Mouse (Mus musculus): Measurements from ENCODE around the gene BC025920.

Gene BC025920

GRCm38 (mm10) chr10:81605974-81606751, at the start of gene BC025920:
Gene BC025920 (plus strand): TSS chr10:81606270.
- peak; percentile 76; the same call in 1 of the 2 replicates for TF ChIP-seq GATA4 (IDR thresholded peaks at IDR 0.05; ENCODE audit: insufficient replicate concordance, low read length)

- TF ChIP-seq GATA4 (IDR thresholded peaks at IDR 0.05; ENCODE audit: insufficient replicate concordance, low read length): no peak
Measured at GRCm38 (mm10) chr10:81556282-81556681, 49.8 kb upstream of the BC025920 start.

DNA sequence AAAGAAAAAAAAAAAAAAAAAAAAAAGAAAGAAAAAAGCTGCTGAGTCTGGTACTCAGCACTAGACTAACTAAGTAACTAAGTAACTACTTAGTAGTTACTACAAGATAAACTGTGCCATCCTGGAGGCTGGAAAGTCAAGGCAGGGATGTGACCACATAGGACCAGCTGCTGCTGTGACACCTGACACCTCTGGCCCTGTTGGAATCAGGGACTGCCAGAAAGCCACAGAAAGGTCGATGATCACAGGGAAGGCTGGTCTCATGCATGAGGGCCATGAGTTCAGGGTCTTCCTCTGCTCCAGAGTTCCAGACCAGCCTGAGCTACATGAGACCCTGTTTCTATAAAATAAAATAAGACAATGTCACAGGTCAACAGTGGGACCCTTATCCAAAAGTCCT, 48.6 kb upstream of the BC025920 start:
- TF ChIP-seq GATA4 (IDR thresholded peaks at IDR 0.05; ENCODE audit: insufficient replicate concordance, low read length): no peak

DNA sequence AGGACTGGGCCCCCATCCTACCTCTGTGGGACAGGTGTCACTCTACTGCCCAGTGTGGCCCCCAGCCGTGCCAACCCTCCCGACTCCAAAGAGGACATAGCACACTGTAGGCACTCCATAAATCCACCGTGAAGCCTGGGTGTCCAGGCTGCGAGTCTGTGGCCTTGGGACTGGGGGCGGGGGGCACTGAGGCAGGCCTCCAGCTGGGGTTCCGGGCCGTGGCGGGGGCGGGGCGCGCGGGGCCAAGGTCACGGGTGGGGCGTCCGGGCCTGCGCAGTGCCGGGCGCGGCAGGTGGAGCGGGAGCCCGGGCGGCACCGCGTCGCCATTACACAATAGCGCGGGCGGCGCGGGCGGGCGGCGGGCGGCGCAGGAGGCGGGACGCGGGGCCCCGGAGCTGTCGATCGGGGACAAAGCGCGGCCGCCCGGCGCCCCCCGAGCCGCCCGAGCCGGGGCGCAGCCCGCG, 46.9 kb upstream of the BC025920 start, which contains the start of gene Aes:
Gene Aes (plus strand): TSS at position 326 of the 464 bp plus-strand sequence.
- no peak for TF ChIP-seq GATA4 (IDR thresholded peaks at IDR 0.05; ENCODE audit: insufficient replicate concordance, low read length)

DNA sequence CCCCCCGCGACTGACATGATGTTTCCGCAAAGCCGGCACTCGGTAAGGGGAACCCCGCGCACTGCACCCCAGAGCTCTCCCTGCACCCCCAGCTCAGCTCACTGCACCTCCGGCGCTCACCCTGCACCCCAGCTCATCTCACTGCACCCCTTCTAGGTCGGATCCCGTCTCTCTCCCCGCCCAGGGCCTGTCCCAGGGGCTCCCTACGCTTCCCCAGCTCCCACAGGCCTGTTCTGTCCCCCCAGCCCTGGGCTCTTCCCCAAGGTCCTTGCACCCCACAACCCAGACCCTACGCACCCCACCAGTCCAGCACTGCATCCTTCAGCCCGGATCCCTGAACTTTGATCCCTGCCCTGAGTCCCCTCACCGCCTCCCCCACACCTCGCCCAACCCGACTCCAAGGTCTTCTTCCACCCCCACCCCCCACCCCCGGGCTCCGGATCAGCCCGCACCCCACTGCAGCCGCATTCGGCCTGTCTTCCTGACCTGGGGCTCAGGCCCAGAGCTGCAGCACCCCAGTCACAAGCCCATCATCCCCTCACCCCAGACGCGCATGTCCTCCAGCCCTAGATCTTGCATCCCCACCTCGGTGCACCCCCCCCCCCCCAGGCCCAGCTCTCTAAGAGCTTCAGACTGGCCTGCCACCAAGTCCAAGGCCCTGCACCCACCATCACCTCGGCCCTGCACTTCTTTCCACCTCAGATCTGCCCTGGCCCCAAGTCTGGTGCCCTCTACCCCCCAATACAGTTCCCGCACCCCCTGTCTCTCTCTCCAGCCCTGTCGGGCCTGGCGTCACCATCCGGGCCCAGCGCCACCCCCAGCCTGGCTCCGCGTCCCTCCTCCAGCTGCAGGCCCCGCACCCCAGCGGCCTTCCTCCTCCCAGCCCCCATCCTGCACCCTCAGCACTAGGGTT, 46.2 kb upstream of the BC025920 start:
- no peak for TF ChIP-seq GATA4 (IDR thresholded peaks at IDR 0.05; ENCODE audit: insufficient replicate concordance, low read length)

GRCm38 (mm10) chr10:81560719-81561459, 45.2 kb upstream of the BC025920 start:
- no peak for TF ChIP-seq GATA4 (IDR thresholded peaks at IDR 0.05; ENCODE audit: insufficient replicate concordance, low read length)

- TF ChIP-seq GATA4 (IDR thresholded peaks at IDR 0.05; ENCODE audit: insufficient replicate concordance, low read length): no peak
Measured at GRCm38 (mm10) chr10:81562411-81562810, 43.7 kb upstream of the BC025920 start.

DNA sequence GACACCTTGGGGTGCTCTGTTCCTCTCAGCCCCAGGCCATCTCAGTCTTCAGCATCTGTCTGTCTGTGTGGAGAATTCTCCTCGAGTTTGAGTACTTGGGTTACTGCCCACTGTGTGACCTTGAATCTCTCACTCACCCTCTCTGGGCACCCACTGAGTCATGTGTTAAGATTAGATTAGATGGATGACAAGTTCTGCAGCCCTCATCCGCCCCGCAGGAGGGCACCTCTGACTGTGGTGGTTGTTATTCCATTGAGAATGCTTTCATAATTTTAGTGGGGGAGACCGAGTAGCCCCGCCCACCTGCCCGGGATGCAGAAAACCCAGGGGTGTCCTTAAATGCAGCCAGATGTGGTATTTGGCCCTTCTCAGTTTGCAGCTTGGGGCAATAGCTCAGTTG, 42.6 kb upstream of the BC025920 start:
- no peak for TF ChIP-seq GATA4 (IDR thresholded peaks at IDR 0.05; ENCODE audit: insufficient replicate concordance, low read length)

GRCm38 (mm10) chr10:81564216-81564615, 41.9 kb upstream of the BC025920 start:
- TF ChIP-seq GATA4 (IDR thresholded peaks at IDR 0.05; ENCODE audit: insufficient replicate concordance, low read length): no peak

DNA sequence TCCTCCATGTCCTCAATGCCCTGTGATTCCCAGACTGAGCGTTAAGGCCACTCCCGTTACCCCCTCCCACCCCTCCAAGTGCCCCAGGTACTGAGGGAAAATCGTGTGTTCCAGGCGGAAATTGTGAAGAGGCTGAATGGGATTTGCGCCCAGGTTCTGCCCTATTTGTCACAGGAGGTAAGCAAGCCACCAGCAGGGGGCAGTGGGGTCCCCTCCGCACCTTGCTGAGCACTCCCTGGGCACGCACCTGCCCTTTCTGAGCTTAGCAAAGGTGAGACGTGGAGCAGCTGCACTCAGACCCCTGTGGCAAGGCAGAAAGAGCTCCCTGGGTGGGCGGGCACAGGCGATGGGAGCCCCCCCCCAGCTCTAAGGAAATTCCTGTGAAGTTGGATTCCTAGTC, 41.3 kb upstream of the BC025920 start:
- no peak for TF ChIP-seq GATA4 (IDR thresholded peaks at IDR 0.05; ENCODE audit: insufficient replicate concordance, low read length)

- no peak for TF ChIP-seq GATA4 (IDR thresholded peaks at IDR 0.05; ENCODE audit: insufficient replicate concordance, low read length)
Measured at GRCm38 (mm10) chr10:81565257-81566228, 40.5 kb upstream of the BC025920 start.

DNA sequence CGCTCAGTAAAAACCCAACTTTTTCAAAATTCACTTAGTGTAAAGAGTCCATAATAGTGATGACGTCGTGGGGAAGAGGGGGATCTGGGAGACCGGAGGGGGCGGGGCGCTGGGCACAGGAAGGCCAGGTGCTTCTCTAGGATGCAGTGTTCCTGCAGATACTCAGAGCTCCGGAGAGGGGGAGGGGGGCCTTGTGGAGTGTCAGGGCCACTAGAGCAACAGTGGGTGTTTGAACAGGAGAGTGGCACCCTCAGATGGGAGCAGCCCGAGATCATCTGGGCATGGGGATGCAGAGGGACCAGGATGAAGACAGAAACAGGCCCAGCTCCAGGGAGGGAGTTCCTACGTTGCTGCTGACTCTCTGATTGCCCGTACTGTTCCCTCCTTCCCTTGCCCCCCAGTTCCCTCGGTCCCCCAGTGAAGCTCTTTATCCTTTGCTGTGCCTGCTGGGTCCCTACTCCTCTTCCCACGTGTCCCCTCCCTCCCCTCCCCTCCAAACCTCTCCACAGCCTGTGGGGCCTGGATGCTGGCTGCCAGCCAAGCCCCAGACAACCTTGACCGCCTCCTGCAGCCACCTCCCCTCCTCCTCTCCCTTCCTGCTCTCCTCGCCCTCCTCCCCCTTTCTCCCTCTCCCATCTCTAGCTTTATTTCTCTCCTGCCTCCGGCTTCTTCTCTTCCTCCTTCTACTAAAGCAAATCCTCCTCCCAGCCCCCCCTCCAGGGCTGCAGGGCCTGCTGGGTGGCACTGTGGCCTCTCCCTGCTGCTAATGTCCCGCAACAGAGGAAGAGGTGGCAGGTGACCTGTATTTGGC, 37.5 kb upstream of the BC025920 start:
- no peak for TF ChIP-seq GATA4 (IDR thresholded peaks at IDR 0.05; ENCODE audit: insufficient replicate concordance, low read length)

Measured in liver, adult (tissue).